Mouse (Mus musculus) liver, embryonic 16.5 days (tissue): Measurements from ENCODE around the gene B4galt1. TPM values are rescaled to one million over a fixed set of nuclear protein-coding genes. Genes with fewer than 3 reads are reported as not detected.

ENCODE experiments used
- ATAC-seq: fragments of 200-750 bp; cut with Nextera tagmentation; 2 replicates; pipeline ENCODE4 v1.8.0; 2017; ENCODE audit warnings: low read depth, mild to moderate bottlenecking, moderate number of reproducible peaks, moderate library complexity
- H3K27ac ChIP-seq: fragments of 300-500 bp; sonication (generic); 2 replicates; pipeline ENCODE4 v1.5.1; 2014; ENCODE audit warnings: mild to moderate bottlenecking, low read length
- H3K27me3 ChIP-seq: fragments of 300-500 bp; sonication (generic); 2 replicates; pipeline ENCODE4 v1.6.1; 2014; ENCODE audit warnings: low read depth, low read length, mixed read lengths; ENCODE audit not compliant: control insufficient read depth, insufficient read depth
- H3K36me3 ChIP-seq: fragments of 300-500 bp; sonication (generic); 2 replicates; pipeline ENCODE4 v1.6.1; 2014; ENCODE audit warnings: mild to moderate bottlenecking; ENCODE audit not compliant: control insufficient read depth, insufficient read depth
- H3K4me1 ChIP-seq: fragments of 300-500 bp; sonication (generic); 2 replicates; pipeline ENCODE4 v1.6.1; 2014; ENCODE audit warnings: low read depth, low read length, mixed read lengths; ENCODE audit not compliant: control insufficient read depth
- H3K4me2 ChIP-seq: fragments of 300-500 bp; sonication (generic); 2 replicates; pipeline ENCODE4 v1.6.1; 2014; ENCODE audit warnings: low read depth, low read length, mixed read lengths
- H3K4me3 ChIP-seq: fragments of 300-500 bp; sonication (generic); 2 replicates; pipeline ENCODE4 v1.5.1; 2014; ENCODE audit warnings: low read depth, mild to moderate bottlenecking, low read length
- H3K9ac ChIP-seq: fragments of 300-500 bp; sonication (generic); 2 replicates; pipeline ENCODE4 v1.6.1; 2014; ENCODE audit warnings: low read depth, low read length
- H3K9me3 ChIP-seq: fragments of 300-500 bp; sonication (generic); replicated peaks from 2 replicates; pipeline ENCODE4 v1.6.1; 2016; ENCODE audit warnings: low read length; ENCODE audit not compliant: control insufficient read depth
- WGBS: fragments of 180-500 bp; shearing (Covaris S2); extraction: QIAGEN DNeasy Blood & Tissue Kit; methylation state at CpG from one replicate; pipeline ENCODE4 v1.1.7; 2014; ENCODE audit not compliant: insufficient replicate concordance; 5-methylcytosine and 5-hydroxymethylcytosine counted together
- polyA plus RNA-seq: library from polyadenylated mRNA; unstranded; fragments of >200 nt; fragmentation: Nextera tagmentation; extraction: Ambion mirVana; gene quantifications from 2 replicates; pipeline ENCODE4 v1.2.1, GENCODE M21; 2015

The B4galt1 gene
- polyA plus RNA-seq, 1 experiment from 2014 or later = 32.6 TPM

GRCm38 (mm10) chr4:40829654-40830400, 24.0 kb downstream of the B4galt1 start:
- peaks cover 2% of the 10 kb centered on the region; the same call in 1 of the 2 replicates for H3K36me3 ChIP-seq
- WGBS = 81% methylated on average over 13 of the region's 13 CpGs
- H3K9ac ChIP-seq = no peak overlapping the region
- H3K9me3 ChIP-seq = no peaks in the 10 kb centered on the region
- no peaks in the 10 kb centered on the region for H3K27me3 ChIP-seq
- 0 out of 2 replicates have a peak overlapping the region, but pooled peaks have one; percentile 17 for H3K27ac ChIP-seq
- H3K4me1 ChIP-seq = peaks cover 18% of the 10 kb centered on the region
- no peak overlapping the region for H3K4me2 ChIP-seq
- ATAC-seq = no peak
- H3K4me3 ChIP-seq = no peak overlapping the region

GRCm38 (mm10) chr4:40828910-40829309, 24.9 kb downstream of the B4galt1 start:
- peak; percentile 89 for ATAC-seq
- no peaks in the 10 kb centered on the region for H3K27me3 ChIP-seq
- H3K4me3 ChIP-seq = no peak overlapping the region
- peaks cover 2% of the 10 kb centered on the region; the same call in 1 of the 2 replicates for H3K36me3 ChIP-seq
- no peak overlapping the region for H3K9ac ChIP-seq
- peaks cover 19% of the 10 kb centered on the region for H3K4me1 ChIP-seq
- H3K4me2 ChIP-seq = no peak overlapping the region
- H3K27ac ChIP-seq = 0 out of 2 replicates have a peak overlapping the region, but pooled peaks have one; percentile 29
- H3K9me3 ChIP-seq = no peaks in the 10 kb centered on the region
- WGBS = 46% methylated on average over 7 of the region's 7 CpGs

GRCm38 (mm10) chr4:40827926-40828325, 25.9 kb downstream of the B4galt1 start:
- no peak for ATAC-seq
- H3K27ac ChIP-seq = no peak overlapping the region

GRCm38 (mm10) chr4:40826810-40827209, 27.0 kb downstream of the B4galt1 start:
- Histone ChIP-seq H3K4me3 (no peak overlapping the region), H3K9me3 (no peaks in the 10 kb centered on the region), H3K9ac (no peak overlapping the region), H3K36me3 (peaks cover 7% of the 10 kb centered on the region), H3K4me1 (peaks cover 21% of the 10 kb centered on the region), H3K27me3 (no peaks in the 10 kb centered on the region), H3K27ac (no peak overlapping the region), H3K4me2 (no peak overlapping the region)
- 73% methylated on average over 2 of the region's 2 CpGs for WGBS
- no peak for ATAC-seq

More at GRCm38 (mm10) chr4:40827926-40828325, 25.9 kb downstream of the B4galt1 start:
- no peak overlapping the region for H3K4me2 ChIP-seq
- H3K4me3 ChIP-seq = no peak overlapping the region
- H3K9me3 ChIP-seq = no peaks in the 10 kb centered on the region
- H3K9ac ChIP-seq = no peak overlapping the region
- H3K27me3 ChIP-seq = no peaks in the 10 kb centered on the region
- H3K4me1 ChIP-seq = peaks cover 21% of the 10 kb centered on the region
- 59% methylated on average over 9 of the region's 9 CpGs for WGBS
- peaks cover 2% of the 10 kb centered on the region; the same call in 1 of the 2 replicates for H3K36me3 ChIP-seq

- H3K27ac ChIP-seq = no peak overlapping the region
- no peak overlapping the region for H3K4me2 ChIP-seq
- H3K9ac ChIP-seq = no peak overlapping the region
- 78% methylated on average over 2 of the region's 2 CpGs for WGBS
- peaks cover 15% of the 10 kb centered on the region for H3K36me3 ChIP-seq
- no peak overlapping the region for H3K4me3 ChIP-seq
- H3K9me3 ChIP-seq = no peaks in the 10 kb centered on the region
- peaks cover 21% of the 10 kb centered on the region for H3K4me1 ChIP-seq
- no peak for ATAC-seq
- no peaks in the 10 kb centered on the region for H3K27me3 ChIP-seq
These were observed 27.8 kb downstream of the B4galt1 start for GRCm38 (mm10) chr4:40825981-40826380.

- Histone ChIP-seq H3K4me2 (no peak overlapping the region), H3K4me1 (peaks cover 14% of the 10 kb centered on the region), H3K9ac (no peak overlapping the region), H3K27ac (no peak overlapping the region), H3K9me3 (no peaks in the 10 kb centered on the region), H3K27me3 (no peaks in the 10 kb centered on the region), H3K36me3 (peaks cover 21% of the 10 kb centered on the region), H3K4me3 (no peak overlapping the region)
- ATAC-seq = no peak
- WGBS = 72% methylated on average over 5 of the region's 5 CpGs
These were observed 28.7 kb downstream of the B4galt1 start for GRCm38 (mm10) chr4:40825146-40825545.

- Histone ChIP-seq H3K4me3 (no peak overlapping the region), H3K27me3 (no peaks in the 10 kb centered on the region), H3K9me3 (no peaks in the 10 kb centered on the region), H3K4me2 (no peak overlapping the region), H3K4me1 (peaks cover 8% of the 10 kb centered on the region), H3K9ac (no peak overlapping the region), H3K36me3 (peaks cover 21% of the 10 kb centered on the region), H3K27ac (no peak overlapping the region)
- no peak for ATAC-seq
- 55% methylated on average over 7 of the region's 7 CpGs for WGBS
These were observed 29.3 kb downstream of the B4galt1 start for GRCm38 (mm10) chr4:40824505-40824904.

GRCm38 (mm10) chr4:40823664-40824063, 30.1 kb downstream of the B4galt1 start:
- H3K36me3 ChIP-seq = peaks cover 21% of the 10 kb centered on the region
- H3K4me3 ChIP-seq = no peak overlapping the region
- H3K27ac ChIP-seq = no peak overlapping the region
- peaks cover 5% of the 10 kb centered on the region for H3K4me1 ChIP-seq
- no peak overlapping the region for H3K9ac ChIP-seq
- no peaks in the 10 kb centered on the region for H3K9me3 ChIP-seq
- no peak overlapping the region for H3K4me2 ChIP-seq
- H3K27me3 ChIP-seq = no peaks in the 10 kb centered on the region
- no peak for ATAC-seq
- 42% methylated on average over 8 of the region's 8 CpGs for WGBS

- H3K4me1 ChIP-seq = peaks cover 4% of the 10 kb centered on the region
- no peaks in the 10 kb centered on the region for H3K9me3 ChIP-seq
- H3K36me3 ChIP-seq = peaks cover 25% of the 10 kb centered on the region
- H3K27ac ChIP-seq = no peak overlapping the region
- no peaks in the 10 kb centered on the region for H3K27me3 ChIP-seq
- ATAC-seq = no peak
- WGBS = 70% methylated on average over 14 of the region's 14 CpGs
- no peak overlapping the region for H3K4me2 ChIP-seq
- no peak overlapping the region for H3K4me3 ChIP-seq
- no peak overlapping the region for H3K9ac ChIP-seq
These were observed 30.7 kb downstream of the B4galt1 start for GRCm38 (mm10) chr4:40823151-40823550.
